Mouse (Mus musculus) heart, embryonic 12.5 days (tissue): Measurements from ENCODE around the gene Gga3. TPM values are rescaled to one million over a fixed set of nuclear protein-coding genes. Genes with fewer than 3 reads are reported as not detected.

Source experiments
- ATAC-seq: fragments of 200-750 bp; cut with Nextera tagmentation; 2 replicates; pipeline ENCODE4 v1.8.0; 2017; ENCODE audit warnings: moderate TSS enrichment, moderate library complexity; ENCODE audit not compliant: insufficient number of reproducible peaks, low FRiP score
- H3K27ac ChIP-seq: fragments of 300-500 bp; sonication (generic); 2 replicates; pipeline ENCODE4 v1.5.1; 2016; ENCODE audit warnings: mild to moderate bottlenecking, moderate library complexity; ENCODE audit not compliant: poor library complexity, severe bottlenecking
- H3K27me3 ChIP-seq: fragments of 300-500 bp; sonication (generic); replicated peaks from 2 replicates; pipeline ENCODE4 v1.6.1; 2016; ENCODE audit warnings: mild to moderate bottlenecking, moderate library complexity
- H3K36me3 ChIP-seq: fragments of 300-500 bp; sonication (generic); 2 replicates; pipeline ENCODE4 v1.6.1; 2016; ENCODE audit warnings: mild to moderate bottlenecking, moderate library complexity
- H3K4me1 ChIP-seq: fragments of 300-500 bp; sonication (generic); replicated peaks from 2 replicates; pipeline ENCODE4 v1.6.1; 2016; ENCODE audit warnings: mild to moderate bottlenecking
- H3K4me2 ChIP-seq: fragments of 300-500 bp; sonication (generic); 2 replicates; pipeline ENCODE4 v1.6.1; 2016; ENCODE audit warnings: mild to moderate bottlenecking, moderate library complexity
- H3K4me3 ChIP-seq: fragments of 300-500 bp; sonication (generic); 2 replicates; pipeline ENCODE4 v1.5.1; 2016; ENCODE audit warnings: mild to moderate bottlenecking
- H3K9ac ChIP-seq: fragments of 300-500 bp; sonication (generic); 2 replicates; pipeline ENCODE4 v1.6.1; 2016; ENCODE audit warnings: mild to moderate bottlenecking, moderate library complexity
- H3K9me3 ChIP-seq: fragments of 300-500 bp; sonication (generic); replicated peaks from 2 replicates; pipeline ENCODE4 v1.6.1; 2016; ENCODE audit warnings: mild to moderate bottlenecking, moderate library complexity
- WGBS: fragments of 180-500 bp; shearing (Covaris S2); methylation state at CpG from one replicate; pipeline ENCODE4 v1.1.7; 2016; 5-methylcytosine and 5-hydroxymethylcytosine counted together
- polyA plus RNA-seq: library from polyadenylated mRNA; unstranded; fragments of >200 nt; fragmentation: Nextera tagmentation; extraction: Ambion mirVana; gene quantifications from 2 replicates; pipeline ENCODE4 v1.2.1, GENCODE M21; 2016

The Gga3 gene
- polyA plus RNA-seq, 1 experiment from 2014 or later: 21.9 TPM

DNA sequence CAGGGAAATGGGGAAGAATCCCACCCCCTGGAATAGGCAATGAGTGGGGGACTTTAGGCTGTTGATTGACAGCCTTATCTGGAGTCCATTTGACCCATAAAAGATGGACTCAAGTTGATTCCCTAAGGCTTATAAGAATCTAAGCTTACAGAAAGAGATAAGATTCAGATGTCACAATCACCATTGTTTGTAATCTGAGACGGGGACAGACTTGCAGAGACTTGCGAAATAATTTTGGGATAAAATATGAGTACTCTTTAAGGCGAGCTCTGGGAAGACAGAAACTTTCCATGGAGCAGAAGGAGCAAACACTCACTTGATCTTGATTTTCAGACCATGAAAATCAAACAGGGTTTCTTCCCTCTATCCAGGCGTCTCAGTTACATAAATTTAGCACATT is 60.3 kb downstream of the Gga3 start:
- Histone ChIP-seq H3K4me3 (no peak overlapping the region), H3K36me3 (no peaks in the 10 kb centered on the region), H3K4me1 (no peaks in the 10 kb centered on the region), H3K9me3 (no peaks in the 10 kb centered on the region), H3K4me2 (no peak overlapping the region), H3K9ac (no peak overlapping the region), H3K27ac (no peak overlapping the region), H3K27me3 (0 out of 2 replicates have a peak, but pooled peaks cover 11% of the 10 kb centered on the region)
- WGBS: 70% methylated on average over 4 of the region's 4 CpGs
- no peak for ATAC-seq

- peaks cover 10% of the 10 kb centered on the region for H3K36me3 ChIP-seq
- no peak overlapping the region for H3K27ac ChIP-seq
- no peaks in the 10 kb centered on the region for H3K9me3 ChIP-seq
- H3K9ac ChIP-seq: no peak overlapping the region
- peaks cover 8% of the 10 kb centered on the region; the same call in 1 of the 2 replicates for H3K4me1 ChIP-seq
- 63% methylated on average over 2 of the region's 2 CpGs for WGBS
- no peak overlapping the region for H3K4me3 ChIP-seq
- H3K27me3 ChIP-seq: 0 out of 2 replicates have a peak, but pooled peaks cover 6% of the 10 kb centered on the region
- no peak for ATAC-seq
- H3K4me2 ChIP-seq: no peak overlapping the region
Measured at GRCm38 (mm10) chr11:115538045-115538444, 65.8 kb downstream of the Gga3 start.

DNA sequence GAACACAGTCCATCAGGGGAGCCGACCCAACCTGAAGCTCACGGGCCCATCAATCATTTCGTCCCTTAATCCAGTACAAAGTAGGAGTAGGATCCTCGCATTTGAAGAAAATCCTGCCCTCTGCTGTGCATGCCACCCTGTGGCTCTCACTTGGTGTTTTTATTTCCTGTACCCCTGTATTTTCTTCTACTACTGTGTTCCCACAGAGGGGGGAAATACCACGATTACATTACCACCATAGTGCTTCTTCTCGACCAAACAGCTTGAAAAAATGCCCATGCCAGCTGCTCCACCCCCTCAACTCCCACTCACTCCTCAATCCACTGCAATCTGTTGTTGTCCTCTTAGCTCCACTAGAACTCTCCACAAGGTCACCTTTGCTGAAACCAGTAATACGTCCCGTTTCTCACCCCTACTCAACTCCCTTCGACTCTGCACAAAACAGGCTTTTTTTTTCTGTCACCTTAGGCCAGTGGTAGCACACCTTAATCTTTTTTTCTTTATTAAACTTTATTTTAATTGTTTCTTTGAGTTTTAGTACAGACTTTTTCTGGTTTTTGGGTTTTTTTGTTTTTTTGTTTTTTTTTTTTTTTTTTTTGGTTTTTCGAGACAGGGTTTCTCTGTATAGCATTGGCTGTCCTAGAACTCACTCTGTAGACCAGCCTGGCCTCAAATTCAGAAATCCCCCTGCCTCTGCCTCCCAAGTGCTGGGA is 66.8 kb downstream of the Gga3 start:
- WGBS: 87% methylated on average over 10 of the region's 10 CpGs
- Histone ChIP-seq H3K36me3 (peaks cover 20% of the 10 kb centered on the region), H3K9ac (no peak overlapping the region), H3K9me3 (no peaks in the 10 kb centered on the region), H3K27ac (peak overlapping the region; percentile 100), H3K27me3 (no peaks in the 10 kb centered on the region), H3K4me3 (peak overlapping the region; percentile 100), H3K4me2 (peak overlapping the region; percentile 86), H3K4me1 (peaks cover 8% of the 10 kb centered on the region; the same call in 1 of the 2 replicates)
- ATAC-seq: no peak

DNA sequence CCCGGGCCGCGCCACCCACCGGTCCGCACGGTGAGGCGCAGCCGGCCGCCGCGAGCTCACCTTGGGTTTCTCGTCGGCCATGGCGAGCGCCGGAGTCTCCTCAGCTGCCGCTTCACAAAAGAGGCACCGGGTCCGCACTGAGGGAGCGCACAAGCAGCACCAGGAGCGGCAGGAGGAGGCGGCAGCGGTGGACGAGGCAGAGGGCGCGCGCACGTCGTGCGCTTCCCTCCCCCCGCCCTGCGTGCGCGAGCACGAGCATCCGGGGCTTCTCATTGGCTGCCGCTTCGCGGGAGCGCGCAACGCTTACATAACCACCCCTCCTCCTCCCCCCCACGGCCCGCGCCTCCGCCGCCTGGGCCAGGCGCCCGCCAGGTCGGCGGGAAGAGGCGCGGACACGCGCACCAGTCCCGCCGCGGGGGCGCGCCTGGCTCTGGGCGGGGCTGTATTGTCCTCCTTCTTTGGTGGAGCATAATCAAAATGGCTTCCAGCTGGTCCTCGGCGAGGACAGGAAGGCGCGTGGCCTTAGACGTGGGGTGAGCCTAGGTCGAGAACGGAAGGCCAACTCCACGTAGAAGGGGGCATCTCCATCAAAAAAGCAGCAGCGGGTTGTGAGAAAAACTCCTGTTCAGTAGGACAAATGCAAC is 67.7 kb downstream of the Gga3 start, which contains the start of gene Sumo2:
Gene Sumo2, minus strand, starts transcription at position 239 of the 644 bp plus-strand sequence.
- 2% methylated on average over 69 of the region's 70 CpGs for WGBS
- no peaks in the 10 kb centered on the region for H3K27me3 ChIP-seq
- H3K4me3 ChIP-seq: peak within 1 kb of the TSS; percentile 100
- H3K27ac ChIP-seq: peak within 1 kb of the TSS; percentile 100
- H3K9ac ChIP-seq: peak within 1 kb of the TSS; percentile 100
- H3K9me3 ChIP-seq: no peaks in the 10 kb centered on the region
- peak; percentile 89 for ATAC-seq
- peak within 1 kb of the TSS; percentile 86 for H3K4me2 ChIP-seq
- peaks cover 8% of the 10 kb centered on the region; the same call in 1 of the 2 replicates for H3K4me1 ChIP-seq
- H3K36me3 ChIP-seq: peaks cover 28% of the 10 kb centered on the region

DNA sequence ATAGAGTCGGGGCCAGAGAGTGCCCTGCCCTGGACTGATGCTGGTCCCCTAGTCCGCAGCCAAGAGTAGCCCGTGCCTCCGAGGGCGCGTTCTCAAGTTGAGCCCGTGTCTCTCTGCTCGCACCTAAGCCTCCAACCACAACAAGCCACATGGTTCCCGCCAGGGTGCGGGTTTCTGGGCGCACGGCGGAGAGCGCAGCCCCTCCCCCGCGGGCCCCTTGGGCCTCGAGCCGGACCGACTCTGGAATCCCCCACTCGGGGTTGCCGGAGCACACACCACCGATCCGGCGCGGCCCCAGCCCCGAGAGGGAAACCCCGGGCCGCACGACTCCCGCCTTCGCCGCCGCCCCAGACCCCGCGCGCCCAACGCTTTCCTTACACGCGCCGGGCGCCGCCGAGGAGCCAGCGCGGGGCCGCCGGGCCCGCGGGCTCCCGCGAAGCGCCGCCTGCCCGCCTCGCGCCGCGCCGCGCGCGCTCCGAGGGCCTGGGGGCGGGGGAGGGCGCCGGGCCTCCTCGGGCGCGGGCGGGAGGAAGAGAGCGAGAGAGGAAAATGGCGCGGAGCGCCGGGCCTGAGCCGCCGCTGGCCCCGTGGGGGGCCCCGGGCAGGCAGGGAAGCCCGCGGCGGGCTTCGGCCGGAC is 68.3 kb downstream of the Gga3 start:
- Histone ChIP-seq H3K4me2 (peak overlapping the region; percentile 86), H3K4me3 (peak overlapping the region; percentile 100), H3K9ac (peak overlapping the region; percentile 100), H3K36me3 (peaks cover 30% of the 10 kb centered on the region), H3K9me3 (no peaks in the 10 kb centered on the region), H3K27ac (peak overlapping the region; percentile 100), H3K4me1 (peaks cover 8% of the 10 kb centered on the region; the same call in 1 of the 2 replicates), H3K27me3 (no peaks in the 10 kb centered on the region)
- under 1% methylated on average over 62 of the region's 84 CpGs for WGBS
- ATAC-seq: peak; percentile 85

DNA sequence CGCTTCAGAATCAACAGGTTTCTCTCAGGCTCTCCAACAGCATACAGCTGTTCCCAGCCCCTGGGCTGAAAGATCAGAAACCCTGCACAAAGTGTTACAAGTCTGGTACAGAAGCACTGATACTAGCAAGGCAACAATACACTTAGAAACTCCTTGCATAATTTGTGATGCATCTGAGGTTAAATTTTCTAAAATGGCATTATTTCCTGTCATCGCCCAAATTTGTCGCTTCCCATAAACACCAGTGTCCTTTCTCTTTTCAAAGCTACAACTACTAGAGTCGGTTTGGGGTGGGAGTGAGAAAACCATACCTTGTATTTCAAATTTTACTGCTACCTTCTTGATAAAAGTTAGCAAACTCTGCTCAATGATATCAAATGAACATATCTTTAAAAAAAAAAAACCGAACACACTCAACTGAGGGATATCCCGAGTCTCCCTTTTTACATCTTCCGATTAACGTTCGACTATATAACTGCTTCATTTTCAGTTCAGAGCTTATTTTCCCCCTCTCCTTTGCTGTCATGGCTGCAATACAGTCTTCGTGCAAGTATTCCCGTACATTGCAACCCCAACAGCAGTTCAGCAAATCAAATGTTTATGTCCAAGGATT is 69.0 kb downstream of the Gga3 start:
- Histone ChIP-seq H3K9me3 (no peaks in the 10 kb centered on the region), H3K27ac (peak overlapping the region; percentile 100), H3K36me3 (peaks cover 35% of the 10 kb centered on the region), H3K27me3 (no peaks in the 10 kb centered on the region), H3K4me1 (peaks cover 8% of the 10 kb centered on the region; the same call in 1 of the 2 replicates), H3K9ac (peak overlapping the region; percentile 100), H3K4me3 (peak overlapping the region; percentile 100), H3K4me2 (peak overlapping the region; percentile 86)
- WGBS: 5% methylated on average over 11 of the region's 11 CpGs
- no peak for ATAC-seq

Other genes with a start within 250 kb of the Gga3 start
- 6.0 and 7.4 TPM in 2 replicates for gene Hid1, start 236.3 kb downstream of the Gga3 start, polyA plus RNA-seq
- gene Cdr2l, start 222.1 kb downstream of the Gga3 start, polyA plus RNA-seq: 9.0 and 9.5 TPM in 2 replicates
- gene Mrpl58, start 200.3 kb downstream of the Gga3 start, polyA plus RNA-seq: 156 and 162 TPM in 2 replicates
- gene Atp5h, start 184.1 kb downstream of the Gga3 start, polyA plus RNA-seq: 1,576 and 1,627 TPM in 2 replicates
- 16.0 and 17.5 TPM in 2 replicates for gene Kctd2, start 183.9 kb downstream of the Gga3 start, polyA plus RNA-seq
- gene Trim80, start 163.5 kb downstream of the Gga3 start, polyA plus RNA-seq: 0.19 and 0.35 TPM in 2 replicates
- gene Slc16a5, start 141.6 kb downstream of the Gga3 start, polyA plus RNA-seq: 0.17 TPM in 1 of 2 replicates, not detected in the other
- gene Armc7, start 128.4 kb downstream of the Gga3 start, polyA plus RNA-seq: 5.8 and 6.4 TPM in 2 replicates
- 56.2 and 58.2 TPM in 2 replicates for gene Nt5c, start 112.2 kb downstream of the Gga3 start, polyA plus RNA-seq
- gene Jpt1, start 89.7 kb downstream of the Gga3 start, polyA plus RNA-seq: 413 and 440 TPM in 2 replicates
- 673 and 675 TPM in 2 replicates for gene Sumo2, start 67.8 kb downstream of the Gga3 start, polyA plus RNA-seq
- 117 and 132 TPM in 2 replicates for gene Nup85, start 39.6 kb downstream of the Gga3 start, polyA plus RNA-seq
- 90.4 and 95.4 TPM in 2 replicates for gene Mrps7, start 126 bp downstream of the Gga3 start, polyA plus RNA-seq
- gene Mif4gd, start 8.9 kb upstream of the Gga3 start, polyA plus RNA-seq: 20.9 and 22.0 TPM in 2 replicates
- gene Slc25a19, start 24.2 kb upstream of the Gga3 start, polyA plus RNA-seq: 39.9 and 42.1 TPM in 2 replicates
- gene Grb2, start 104.5 kb upstream of the Gga3 start, polyA plus RNA-seq: 95.9 and 113 TPM in 2 replicates
- 52.4 and 52.5 TPM in 2 replicates for gene Tmem94, start 161.4 kb upstream of the Gga3 start, polyA plus RNA-seq
- gene Caskin2, start 209.6 kb upstream of the Gga3 start, polyA plus RNA-seq: 23.5 and 25.3 TPM in 2 replicates
- gene Tsen54, start 210.7 kb upstream of the Gga3 start, polyA plus RNA-seq: 23.0 and 29.2 TPM in 2 replicates
- gene Llgl2, start 220.0 kb upstream of the Gga3 start, polyA plus RNA-seq: 22.5 and 25.8 TPM in 2 replicates